Mouse (Mus musculus) stomach, postnatal 0 days (tissue): ENCODE measurements around the gene B3galnt2.
"Not testable (repeated sequence)": the region's sequence is repeated elsewhere in the genome, so short reads cannot be mapped to it uniquely, and the experiment has no call there.

Experiments used
- CTCF ChIP-seq: IDR thresholded peaks from 2 replicates; pipeline ENCODE4 v1.5.1; 2016; ENCODE audit warnings: antibody characterized with exemption, low read depth, mild to moderate bottlenecking, moderate library complexity
- EP300 ChIP-seq: optimal IDR thresholded peaks from 2 replicates; pipeline ENCODE3; 2016; ENCODE audit warnings: antibody characterized with exemption

- not testable (repeated sequence) for TF ChIP-seq EP300, CTCF
Observed at GRCm38 (mm10) chr13:14035352-14035751, 81.1 kb downstream of the B3galnt2 start.
